Mouse (Mus musculus): Measurements from ENCODE around the gene Oprl1. TPM values are rescaled to one million over a fixed set of nuclear protein-coding genes. Genes with fewer than 3 reads are reported as not detected.

Oprl1 gene
- not detected for total RNA-seq (2021)
- long read RNA-seq, experiment 1 = 0 reads
- long read RNA-seq, experiment 2 = 0 reads

- no peak for DNase-seq
- intact Hi-C loops (cut with DNase I) = no loop called here
Observed at GRCm38 (mm10) chr2:181714903-181715326, at the start of gene Oprl1. TSS of gene Oprl1 (plus strand) at chr2:181715016.

GRCm38 (mm10) chr2:181670285-181670912 is 44.4 kb upstream of the Oprl1 start:
- DNase-seq = no peak
- intact Hi-C loops (cut with DNase I) = no loop called here

GRCm38 (mm10) chr2:181670913-181671311 is 43.9 kb upstream of the Oprl1 start:
- intact Hi-C loops (cut with DNase I) = no loop called here

GRCm38 (mm10) chr2:181671326-181671725 is 43.5 kb upstream of the Oprl1 start, which contains the start of gene Sox18:
TSS of gene Sox18 (minus strand) at chr2:181671640.
- intact Hi-C loops (cut with DNase I) = no loop called here
- peak; percentile 38 to 51 for DNase-seq

More at GRCm38 (mm10) chr2:181670913-181671311, 43.9 kb upstream of the Oprl1 start:
- no peak for DNase-seq

- no peak for DNase-seq
- intact Hi-C loops (cut with DNase I) = no loop called here
Observed at GRCm38 (mm10) chr2:181671984-181672383, 42.8 kb upstream of the Oprl1 start.

GRCm38 (mm10) chr2:181673501-181673900 is 41.3 kb upstream of the Oprl1 start:
- intact Hi-C loops (cut with DNase I) = no loop called here
- no peak for DNase-seq

- intact Hi-C loops (cut with DNase I) = no loop called here
- no peak for DNase-seq
Observed at GRCm38 (mm10) chr2:181674934-181675333, 39.9 kb upstream of the Oprl1 start.

- intact Hi-C loops (cut with DNase I) = no loop called here
- DNase-seq = peak; percentile 53 to 57
Observed at GRCm38 (mm10) chr2:181675454-181675853, 39.4 kb upstream of the Oprl1 start.

- intact Hi-C loops (cut with DNase I) = no loop called here
- DNase-seq = no peak
Observed at GRCm38 (mm10) chr2:181676424-181676823, 38.4 kb upstream of the Oprl1 start.

GRCm38 (mm10) chr2:181677096-181677754 is 37.6 kb upstream of the Oprl1 start:
- peak; percentile 27 to 40 for DNase-seq
- intact Hi-C loops (cut with DNase I) = no loop called here

GRCm38 (mm10) chr2:181677755-181678098 is 37.1 kb upstream of the Oprl1 start:
- no peak for DNase-seq
- intact Hi-C loops (cut with DNase I) = no loop called here

- intact Hi-C loops (cut with DNase I) = no loop called here
- DNase-seq = peak; percentile 59 to 62
Observed at GRCm38 (mm10) chr2:181678780-181679179, 36.0 kb upstream of the Oprl1 start.

GRCm38 (mm10) chr2:181679951-181680715 is 34.7 kb upstream of the Oprl1 start, which contains the start of gene Tcea2:
TSS of gene Tcea2 (plus strand) at chr2:181680310.
- intact Hi-C loops (cut with DNase I) = no loop called here

GRCm38 (mm10) chr2:181680716-181681117 is 34.1 kb upstream of the Oprl1 start:
- DNase-seq = no peak
- intact Hi-C loops (cut with DNase I) = no loop called here

More at GRCm38 (mm10) chr2:181679951-181680715, 34.7 kb upstream of the Oprl1 start, which contains the start of gene Tcea2:
- DNase-seq = peak; percentile 55 to 70

GRCm38 (mm10) chr2:181681978-181682377 is 32.8 kb upstream of the Oprl1 start:
- no peak for DNase-seq
- intact Hi-C loops (cut with DNase I) = no loop called here

GRCm38 (mm10) chr2:181683381-181683780 is 31.4 kb upstream of the Oprl1 start:
- DNase-seq = no peak
- intact Hi-C loops (cut with DNase I) = no loop called here

GRCm38 (mm10) chr2:181684713-181685112 is 30.1 kb upstream of the Oprl1 start:
- intact Hi-C loops (cut with DNase I) = no loop called here
- no peak for DNase-seq

- intact Hi-C loops (cut with DNase I) = no loop called here
- no peak for DNase-seq
Observed at GRCm38 (mm10) chr2:181685686-181686085, 29.1 kb upstream of the Oprl1 start.

GRCm38 (mm10) chr2:181687586-181687985 is 27.2 kb upstream of the Oprl1 start:
- intact Hi-C loops (cut with DNase I) = no loop called here
- DNase-seq = no peak

- intact Hi-C loops (cut with DNase I) = loop anchor here (10.0 kb wide), 1 partner anchor 175 kb away; the partner anchor contains the start of gene Polr3k
- no peak for DNase-seq
Observed at GRCm38 (mm10) chr2:181689466-181690160, 25.2 kb upstream of the Oprl1 start.

All from gastrocnemius, postnatal 36 days (tissue).